Mouse (Mus musculus): Measurements from ENCODE around the gene Gnaq. TPM values are rescaled to one million over a fixed set of nuclear protein-coding genes. Genes with fewer than 3 reads are reported as not detected.
"Not testable (repeated sequence)": the region's sequence is repeated elsewhere in the genome, so short reads cannot be mapped to it uniquely, and the experiment has no call there.

Gene Gnaq
- 23.0 and 34.0 TPM in 2 replicates for polyA plus RNA-seq (2012; rRNA removed)

GRCm38 (mm10) chr19:16132791-16132864 lies at the start of gene Gnaq:
Gene Gnaq (plus strand): TSS chr19:16132831.
- TF ChIP-seq POLR2A (IDR thresholded peaks at IDR 0.05; ENCODE audit: borderline replicate concordance, extremely low read depth, low read depth, low read length) (no peak), CTCF (IDR thresholded peaks at IDR 0.05; ENCODE audit: insufficient read depth, low read length) (no peak)
- DNase-seq: no peak
- Histone ChIP-seq H3K4me1 (ENCODE audit: control insufficient read depth, insufficient read depth, low read length) (peaks cover 26% of the 10 kb centered on the region), H3K4me3 (replicated peaks; ENCODE audit: extremely low read depth, low read depth, low read length) (peak within 1 kb of the TSS; percentile 63)
- 11% methylated on average over 8 of the region's 14 CpGs for WGBS

GRCm38 (mm10) chr19:16083981-16084630 lies 48.5 kb upstream of the Gnaq start:
- DNase-seq; H3K4me3 ChIP-seq (replicated peaks; ENCODE audit: extremely low read depth, low read depth, low read length); H3K4me1 ChIP-seq (ENCODE audit: control insufficient read depth, insufficient read depth, low read length): not testable (repeated sequence)
- 90% methylated on average over 21 of the region's 21 CpGs for WGBS

- TF ChIP-seq CTCF (IDR thresholded peaks at IDR 0.05; ENCODE audit: insufficient read depth, low read length) (no peak), POLR2A (IDR thresholded peaks at IDR 0.05; ENCODE audit: borderline replicate concordance, extremely low read depth, low read depth, low read length) (no peak)
- 71% methylated on average over 4 of the region's 4 CpGs for WGBS
- no peak for DNase-seq
- Histone ChIP-seq H3K4me3 (replicated peaks; ENCODE audit: extremely low read depth, low read depth, low read length) (no peak overlapping the region), H3K4me1 (ENCODE audit: control insufficient read depth, insufficient read depth, low read length) (no peaks in the 10 kb centered on the region)
These were observed 47.4 kb upstream of the Gnaq start for GRCm38 (mm10) chr19:16085248-16085647.

GRCm38 (mm10) chr19:16086154-16086553 lies 46.5 kb upstream of the Gnaq start:
- no peak for DNase-seq
- TF ChIP-seq POLR2A (IDR thresholded peaks at IDR 0.05; ENCODE audit: borderline replicate concordance, extremely low read depth, low read depth, low read length) (no peak), CTCF (IDR thresholded peaks at IDR 0.05; ENCODE audit: insufficient read depth, low read length) (no peak)
- no peak overlapping the region for H3K4me3 ChIP-seq (replicated peaks; ENCODE audit: extremely low read depth, low read depth, low read length)
- no peaks in the 10 kb centered on the region for H3K4me1 ChIP-seq (ENCODE audit: control insufficient read depth, insufficient read depth, low read length)

GRCm38 (mm10) chr19:16086581-16086980 lies 46.0 kb upstream of the Gnaq start:
- no peak for DNase-seq
- no peak overlapping the region for H3K4me3 ChIP-seq (replicated peaks; ENCODE audit: extremely low read depth, low read depth, low read length)
- no peaks in the 10 kb centered on the region for H3K4me1 ChIP-seq (ENCODE audit: control insufficient read depth, insufficient read depth, low read length)
- no peak for TF ChIP-seq CTCF (IDR thresholded peaks at IDR 0.05; ENCODE audit: insufficient read depth, low read length)
- no peak for TF ChIP-seq POLR2A (IDR thresholded peaks at IDR 0.05; ENCODE audit: borderline replicate concordance, extremely low read depth, low read depth, low read length)

GRCm38 (mm10) chr19:16087391-16087790 lies 45.2 kb upstream of the Gnaq start:
- DNase-seq: no peak
- Histone ChIP-seq H3K4me1 (ENCODE audit: control insufficient read depth, insufficient read depth, low read length) (no peaks in the 10 kb centered on the region), H3K4me3 (replicated peaks; ENCODE audit: extremely low read depth, low read depth, low read length) (no peak overlapping the region)
- no peak for TF ChIP-seq POLR2A (IDR thresholded peaks at IDR 0.05; ENCODE audit: borderline replicate concordance, extremely low read depth, low read depth, low read length)
- TF ChIP-seq CTCF (IDR thresholded peaks at IDR 0.05; ENCODE audit: insufficient read depth, low read length): no peak

GRCm38 (mm10) chr19:16093616-16094015 lies 39.0 kb upstream of the Gnaq start:
- no peak for TF ChIP-seq POLR2A (IDR thresholded peaks at IDR 0.05; ENCODE audit: borderline replicate concordance, extremely low read depth, low read depth, low read length)
- no peak for TF ChIP-seq CTCF (IDR thresholded peaks at IDR 0.05; ENCODE audit: insufficient read depth, low read length)
- Histone ChIP-seq H3K4me1 (ENCODE audit: control insufficient read depth, insufficient read depth, low read length) (no peaks in the 10 kb centered on the region), H3K4me3 (replicated peaks; ENCODE audit: extremely low read depth, low read depth, low read length) (no peak overlapping the region)
- no peak for DNase-seq
- 80% methylated on average over 4 of the region's 4 CpGs for WGBS

- H3K4me1 ChIP-seq (ENCODE audit: control insufficient read depth, insufficient read depth, low read length): no peaks in the 10 kb centered on the region; the same call in 1 of the 2 replicates
- 72% methylated on average over 3 of the region's 3 CpGs for WGBS
- TF ChIP-seq CTCF (IDR thresholded peaks at IDR 0.05; ENCODE audit: insufficient read depth, low read length): no peak
- no peak for TF ChIP-seq POLR2A (IDR thresholded peaks at IDR 0.05; ENCODE audit: borderline replicate concordance, extremely low read depth, low read depth, low read length)
These were observed 22.7 kb upstream of the Gnaq start for GRCm38 (mm10) chr19:16109901-16110300.

GRCm38 (mm10) chr19:16110670-16111069 lies 22.0 kb upstream of the Gnaq start:
- WGBS: 74% methylated on average over 3 of the region's 3 CpGs
- Histone ChIP-seq H3K4me1 (ENCODE audit: control insufficient read depth, insufficient read depth, low read length) (no peaks in the 10 kb centered on the region; the same call in 1 of the 2 replicates), H3K4me3 (replicated peaks; ENCODE audit: extremely low read depth, low read depth, low read length) (no peak overlapping the region)
- no peak for DNase-seq
- TF ChIP-seq POLR2A (IDR thresholded peaks at IDR 0.05; ENCODE audit: borderline replicate concordance, extremely low read depth, low read depth, low read length) (no peak), CTCF (IDR thresholded peaks at IDR 0.05; ENCODE audit: insufficient read depth, low read length) (no peak)

More at GRCm38 (mm10) chr19:16109901-16110300, 22.7 kb upstream of the Gnaq start:
- DNase-seq: no peak
- H3K4me3 ChIP-seq (replicated peaks; ENCODE audit: extremely low read depth, low read depth, low read length): no peak overlapping the region

GRCm38 (mm10) chr19:16113295-16113694 lies 19.3 kb upstream of the Gnaq start:
- Histone ChIP-seq H3K4me1 (ENCODE audit: control insufficient read depth, insufficient read depth, low read length) (no peaks in the 10 kb centered on the region; the same call in 1 of the 2 replicates), H3K4me3 (replicated peaks; ENCODE audit: extremely low read depth, low read depth, low read length) (no peak overlapping the region)
- whole genome bisulfite sequencing: 60% methylated on average over 1 of the region's 1 CpGs
- no peak for TF ChIP-seq POLR2A (IDR thresholded peaks at IDR 0.05; ENCODE audit: borderline replicate concordance, extremely low read depth, low read depth, low read length)
- TF ChIP-seq CTCF (IDR thresholded peaks at IDR 0.05; ENCODE audit: insufficient read depth, low read length): no peak
- DNase-seq: no peak

GRCm38 (mm10) chr19:16118421-16118820 lies 14.2 kb upstream of the Gnaq start:
- H3K4me3 ChIP-seq (replicated peaks; ENCODE audit: extremely low read depth, low read depth, low read length): no peak overlapping the region
- DNase-seq: no peak
- 76% methylated on average over 4 of the region's 4 CpGs for WGBS
- no peak for TF ChIP-seq POLR2A (IDR thresholded peaks at IDR 0.05; ENCODE audit: borderline replicate concordance, extremely low read depth, low read depth, low read length)
- no peak for TF ChIP-seq CTCF (IDR thresholded peaks at IDR 0.05; ENCODE audit: insufficient read depth, low read length)
- no peaks in the 10 kb centered on the region for H3K4me1 ChIP-seq (ENCODE audit: control insufficient read depth, insufficient read depth, low read length)

Data from lung, adult 2 months (tissue).